Mouse (Mus musculus) duodenum, adult 2 months (tissue): ENCODE measurements around the gene Lrrc63. TPM values are rescaled to one million over a fixed set of nuclear protein-coding genes. Genes with fewer than 3 reads are reported as not detected.

ENCODE experiments used
- polyA plus RNA-seq: library from polyadenylated mRNA; depleted of rRNA; stranded (reverse); fragments of >200 nt; gene quantifications from 2 replicates; pipeline ENCODE4 v1.2.3, GENCODE M21; 2012; ENCODE audit warnings: low replicate concordance; rRNA removed

Gene Lrrc63
- polyA plus RNA-seq, result not detected in 2 replicates

DNA sequence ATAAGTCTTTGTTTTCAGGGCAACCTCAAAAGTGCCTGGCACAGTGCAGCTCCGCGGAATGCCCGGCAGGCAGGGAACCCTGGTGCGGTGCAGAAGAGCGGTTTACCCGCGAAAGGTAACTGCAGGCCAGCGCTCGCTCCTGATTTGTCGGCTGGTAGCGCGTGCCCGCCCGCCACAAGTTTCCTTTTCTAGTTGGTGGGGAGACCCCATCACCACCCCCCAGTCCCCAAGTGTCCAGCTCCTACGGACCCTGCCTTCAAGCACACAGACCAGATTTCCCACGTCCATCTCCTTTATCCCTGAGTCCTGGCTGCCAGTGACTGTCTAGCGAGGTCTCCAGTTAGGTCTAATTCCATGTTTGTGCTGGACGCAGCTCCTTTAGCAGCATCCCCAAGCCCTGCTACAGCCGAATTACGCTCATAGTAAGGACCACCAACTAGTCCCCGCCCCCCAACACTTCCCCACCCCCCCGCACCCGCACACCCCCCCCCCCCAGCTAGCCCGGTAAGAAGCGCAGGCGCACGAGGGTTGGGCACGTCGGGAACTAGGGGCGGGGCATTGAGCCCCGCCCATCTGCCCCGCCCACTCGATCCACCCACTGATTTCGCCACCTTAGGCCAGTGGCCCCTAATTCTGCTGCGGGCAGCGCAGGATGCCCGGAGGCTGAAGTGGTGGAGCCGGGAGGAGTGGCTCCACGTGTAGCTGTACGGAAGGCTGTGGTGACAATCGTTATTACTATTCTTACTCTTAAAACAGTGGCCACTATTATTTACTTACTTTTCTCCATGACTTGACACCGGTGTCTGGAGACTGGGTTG lies at the start of gene Lrrc63, which contains the start of gene Lcp1:
TSS of gene Lrrc63 (minus strand) at position 381 of the 818 bp plus-strand sequence.
TSS of gene Lcp1 (plus strand) at position 601 of the 818 bp plus-strand sequence.

Other genes with a start within 250 kb of the Lrrc63 start
- gene Lrch1, start 183.0 kb downstream of the Lrrc63 start, polyA plus RNA-seq, result 4.1 and 4.9 TPM in 2 replicates
- gene Rubcnl, start 114.9 kb downstream of the Lrrc63 start, polyA plus RNA-seq, result 0.19 and 0.37 TPM in 2 replicates
- gene Lcp1, start 220 bp upstream of the Lrrc63 start, polyA plus RNA-seq, result 1.9 and 2.0 TPM in 2 replicates
- gene Cpb2, start 111.4 kb upstream of the Lrrc63 start, polyA plus RNA-seq, result not detected in 2 replicates
- gene Zc3h13, start 153.5 kb upstream of the Lrrc63 start, polyA plus RNA-seq, result 5.2 and 5.3 TPM in 2 replicates